Mouse (Mus musculus): ENCODE data around the gene Olfr1052. TPM values are rescaled to one million over a fixed set of nuclear protein-coding genes. Genes with fewer than 3 reads are reported as not detected.
"Not testable (repeated sequence)": the region's sequence is repeated elsewhere in the genome, so short reads cannot be mapped to it uniquely, and the experiment has no call there.

Gene Olfr1052
- polyA plus RNA-seq (2012), result not detected in 2 replicates

DNA sequence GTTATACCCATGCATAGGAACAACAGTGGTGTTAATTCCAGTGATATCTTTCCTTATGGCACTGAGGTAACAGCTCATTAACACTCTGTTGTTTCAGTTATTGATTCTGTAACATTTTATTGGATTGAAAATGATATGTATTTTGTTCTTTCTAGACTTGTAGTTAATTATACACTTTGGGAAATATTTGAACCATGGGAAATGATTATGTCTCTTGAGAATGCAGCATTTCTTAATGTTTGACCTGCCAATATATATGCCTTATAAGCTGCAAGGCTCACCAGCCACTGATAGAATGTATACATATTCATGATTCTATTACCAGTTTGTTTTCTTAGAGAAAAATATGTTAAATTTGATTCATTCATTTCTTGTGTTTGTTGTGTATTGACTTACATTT is at the start of gene Olfr1052:
Gene Olfr1052, plus strand, starts transcription at position 301 of the 400 bp plus-strand sequence.
- Histone ChIP-seq H3K4me1 (ENCODE audit: control insufficient read depth) (no peaks in the 10 kb centered on the region), H3K36me3 (ENCODE audit: control insufficient read depth) (no peaks in the 10 kb centered on the region), H3K9me3 (ENCODE audit: control insufficient read depth, low read length) (no peaks in the 10 kb centered on the region), H3K27me3 (ENCODE audit: control insufficient read depth) (no peaks in the 10 kb centered on the region), H3K4me3 (replicated peaks) (no peak within 1 kb of the TSS)
- TF ChIP-seq TAL1 (IDR thresholded peaks at IDR 0.05; ENCODE audit: low read length) (no peak), GATA1 (IDR thresholded peaks at IDR 0.05; ENCODE audit: low read length) (no peak)

DNA sequence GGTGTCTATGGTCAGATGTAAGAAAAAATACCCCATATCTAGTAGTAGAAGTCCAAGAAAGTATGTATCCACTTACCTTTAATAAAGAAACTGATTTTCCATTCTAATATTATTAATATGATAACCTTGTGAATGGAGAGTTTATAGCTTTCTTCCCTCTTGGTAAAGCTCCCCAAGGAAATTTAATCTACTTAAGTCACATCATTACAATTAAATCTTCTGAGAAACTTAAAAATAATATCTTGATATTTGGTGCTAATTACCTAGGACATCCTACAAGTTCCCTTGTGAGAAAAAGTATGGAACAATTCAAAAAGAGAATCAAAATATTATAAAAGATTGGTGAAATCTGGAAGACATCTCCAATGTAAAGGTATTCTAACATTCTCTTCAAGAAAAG is 34.0 kb upstream of the Olfr1052 start, which contains the start of gene Olfr1049:
Gene Olfr1049, minus strand, starts transcription at position 101 of the 400 bp plus-strand sequence.
- H3K9me3 ChIP-seq (ENCODE audit: control insufficient read depth, low read length); H3K27me3 ChIP-seq (ENCODE audit: control insufficient read depth); H3K4me1 ChIP-seq (ENCODE audit: control insufficient read depth): not testable (repeated sequence)

DNA sequence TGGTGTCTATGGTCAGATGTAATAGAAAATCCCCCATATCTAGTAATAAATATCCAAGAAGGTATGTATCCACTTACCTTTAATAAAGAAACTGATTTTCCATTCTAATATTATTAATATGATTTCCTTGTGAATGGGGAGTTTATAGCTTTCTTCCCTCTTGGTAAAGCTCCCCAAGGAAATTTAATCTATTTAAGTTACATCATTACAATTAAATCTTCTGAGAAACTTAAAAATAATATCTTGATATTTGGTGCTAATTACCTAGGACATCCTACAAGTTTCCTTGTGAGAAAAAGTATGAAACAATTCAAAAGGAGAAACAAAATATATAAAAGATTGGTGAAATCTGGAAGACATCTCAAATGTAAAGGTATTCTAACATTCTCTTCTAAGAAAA is 13.3 kb upstream of the Olfr1052 start, which contains the start of gene Olfr1051:
Gene Olfr1051, minus strand, starts transcription at position 101 of the 400 bp plus-strand sequence.
- not testable (repeated sequence) for H3K4me1 ChIP-seq (ENCODE audit: control insufficient read depth); H3K4me3 ChIP-seq (replicated peaks); H3K9me3 ChIP-seq (ENCODE audit: control insufficient read depth, low read length); H3K36me3 ChIP-seq (ENCODE audit: control insufficient read depth); H3K27me3 ChIP-seq (ENCODE audit: control insufficient read depth)

More for the DNA sequence above, 34.0 kb upstream of the Olfr1052 start, which contains the start of gene Olfr1049:
- H3K36me3 ChIP-seq (ENCODE audit: control insufficient read depth); H3K4me3 ChIP-seq (replicated peaks): not testable (repeated sequence)

DNA sequence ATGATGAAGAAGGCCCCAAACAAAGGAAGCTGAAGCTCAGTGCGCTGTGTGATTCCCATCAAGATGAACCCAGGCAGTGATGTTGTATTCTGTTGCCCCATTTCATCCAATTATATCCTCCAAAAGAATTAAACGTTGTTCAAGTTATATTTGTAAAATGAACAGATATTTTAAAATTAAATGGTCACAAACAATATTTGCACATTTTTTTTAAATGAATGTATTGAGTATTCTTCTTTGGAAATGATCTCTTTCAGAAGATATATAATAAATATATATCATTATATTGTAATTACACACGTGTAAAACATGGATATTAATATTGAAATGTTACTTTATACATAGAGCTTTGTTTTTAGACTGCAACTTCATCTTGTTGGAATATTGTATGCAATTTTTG is 22.9 kb downstream of the Olfr1052 start, which contains the start of gene Olfr1053:
Gene Olfr1053, minus strand, starts transcription at position 101 of the 400 bp plus-strand sequence.
- no peaks in the 10 kb centered on the region for H3K9me3 ChIP-seq (ENCODE audit: control insufficient read depth, low read length)
- no peaks in the 10 kb centered on the region for H3K36me3 ChIP-seq (ENCODE audit: control insufficient read depth)
- no peak for TF ChIP-seq GATA1 (IDR thresholded peaks at IDR 0.05; ENCODE audit: low read length)
- no peak for TF ChIP-seq TAL1 (IDR thresholded peaks at IDR 0.05; ENCODE audit: low read length)
- no peaks in the 10 kb centered on the region for H3K27me3 ChIP-seq (ENCODE audit: control insufficient read depth)
- H3K4me1 ChIP-seq (ENCODE audit: control insufficient read depth), result no peaks in the 10 kb centered on the region
- H3K4me3 ChIP-seq (replicated peaks), result no peak within 1 kb of the TSS

DNA sequence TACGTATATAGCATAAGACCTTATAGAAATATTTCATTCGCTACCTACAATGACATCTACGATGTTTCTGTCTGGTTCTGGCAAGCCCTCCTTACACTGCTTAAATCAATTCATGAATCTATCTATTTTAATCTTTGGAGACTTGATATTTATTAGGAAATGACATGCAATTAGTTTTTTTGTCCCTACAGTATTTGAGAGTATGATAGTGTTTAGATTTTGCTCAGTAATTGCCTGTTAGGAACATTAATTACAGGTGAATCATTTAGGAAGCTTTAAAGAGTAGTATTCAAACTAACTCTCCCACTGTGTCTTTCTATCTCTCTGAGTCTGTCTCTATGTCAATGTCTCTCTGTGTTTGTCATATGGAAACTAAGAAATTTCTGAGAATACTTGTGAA is 43.1 kb downstream of the Olfr1052 start, which contains the start of gene Olfr1054:
Gene Olfr1054, minus strand, starts transcription at position 101 of the 400 bp plus-strand sequence.
- Histone ChIP-seq H3K27me3 (ENCODE audit: control insufficient read depth) (no peaks in the 10 kb centered on the region), H3K9me3 (ENCODE audit: control insufficient read depth, low read length) (peaks cover 2% of the 10 kb centered on the region; the same call in 1 of the 2 replicates), H3K4me1 (ENCODE audit: control insufficient read depth) (no peaks in the 10 kb centered on the region), H3K4me3 (replicated peaks) (no peak within 1 kb of the TSS), H3K36me3 (ENCODE audit: control insufficient read depth) (no peaks in the 10 kb centered on the region)
- TF ChIP-seq TAL1 (IDR thresholded peaks at IDR 0.05; ENCODE audit: low read length) (no peak), GATA1 (IDR thresholded peaks at IDR 0.05; ENCODE audit: low read length) (no peak)

Other genes with a start within 250 kb of the Olfr1052 start
- gene Olfr1034, start 246.6 kb upstream of the Olfr1052 start, polyA plus RNA-seq (2012), result not detected in 2 replicates
- not detected in 2 replicates for gene Olfr1036, start 218.5 kb upstream of the Olfr1052 start, polyA plus RNA-seq (2012)
- not detected in 2 replicates for gene Olfr1037, start 205.1 kb upstream of the Olfr1052 start, polyA plus RNA-seq (2012)
- gene Olfr1039, start 156.5 kb upstream of the Olfr1052 start, polyA plus RNA-seq (2012), result not detected in 2 replicates
- not detected in 2 replicates for gene Olfr1040, start 145.7 kb upstream of the Olfr1052 start, polyA plus RNA-seq (2012)
- gene Olfr1042, start 130.6 kb upstream of the Olfr1052 start, polyA plus RNA-seq (2012), result not detected in 2 replicates
- gene Olfr1043, start 124.9 kb upstream of the Olfr1052 start, polyA plus RNA-seq (2012), result not detected in 2 replicates
- gene Olfr1044, start 114.6 kb upstream of the Olfr1052 start, polyA plus RNA-seq (2012), result not detected in 2 replicates
- not detected in 2 replicates for gene Olfr52, start 106.8 kb upstream of the Olfr1052 start, polyA plus RNA-seq (2012)
- not detected in 2 replicates for gene Olfr1045, start 89.4 kb upstream of the Olfr1052 start, polyA plus RNA-seq (2012)
- not detected in 2 replicates for gene Olfr1046, start 73.1 kb upstream of the Olfr1052 start, polyA plus RNA-seq (2012)
- gene Olfr1047, start 61.1 kb upstream of the Olfr1052 start, polyA plus RNA-seq (2012), result not detected in 2 replicates
- not detected in 2 replicates for gene Olfr1048, start 52.2 kb upstream of the Olfr1052 start, polyA plus RNA-seq (2012)
- not detected in 2 replicates for gene Olfr1049, start 34.1 kb upstream of the Olfr1052 start, polyA plus RNA-seq (2012)
- not detected in 2 replicates for gene Olfr1051, start 13.4 kb upstream of the Olfr1052 start, polyA plus RNA-seq (2012)
- not detected in 2 replicates for gene Olfr1053, start 22.8 kb downstream of the Olfr1052 start, polyA plus RNA-seq (2012)
- not detected in 2 replicates for gene Olfr1054, start 43.0 kb downstream of the Olfr1052 start, polyA plus RNA-seq (2012)
- not detected in 2 replicates for gene Olfr1055, start 57.8 kb downstream of the Olfr1052 start, polyA plus RNA-seq (2012)
- not detected in 2 replicates for gene Olfr1056, start 70.0 kb downstream of the Olfr1052 start, polyA plus RNA-seq (2012)
- gene Olfr1057, start 85.9 kb downstream of the Olfr1052 start, polyA plus RNA-seq (2012), result not detected in 2 replicates
- gene Olfr1058, start 96.1 kb downstream of the Olfr1052 start, polyA plus RNA-seq (2012), result not detected in 2 replicates
- gene Olfr1061, start 121.6 kb downstream of the Olfr1052 start, polyA plus RNA-seq (2012), result 0.04 TPM in 1 of 2 replicates, not detected in the other
- not detected in 2 replicates for gene Olfr1062, start 134.3 kb downstream of the Olfr1052 start, polyA plus RNA-seq (2012)
- gene Olfr1065, start 158.1 kb downstream of the Olfr1052 start, polyA plus RNA-seq (2012), result not detected in 2 replicates
- not detected in 2 replicates for gene Olfr1066, start 163.8 kb downstream of the Olfr1052 start, polyA plus RNA-seq (2012)
- not detected in 2 replicates for gene Olfr228, start 194.9 kb downstream of the Olfr1052 start, polyA plus RNA-seq (2012)
- gene Olfr1076, start 216.0 kb downstream of the Olfr1052 start, polyA plus RNA-seq (2012), result not detected in 2 replicates

All from erythroblast, embryonic 14.5 days (primary cell).